Mouse (Mus musculus) midbrain, embryonic 11.5 days (tissue): ENCODE data around the gene Pafah1b3. TPM values are rescaled to one million over a fixed set of nuclear protein-coding genes. Genes with fewer than 3 reads are reported as not detected.

Experiments used
- ATAC-seq: fragments of 200-750 bp; cut with Nextera tagmentation; 2 replicates; pipeline ENCODE4 v1.8.0; 2017; ENCODE audit warnings: moderate TSS enrichment, moderate library complexity; ENCODE audit not compliant: low FRiP score
- DNase-seq: peaks from one replicate; pipeline ENCODE4 v3.0.0; 2015; ENCODE audit warnings: low spot score; ENCODE audit errors: missing footprints
- H3K27ac ChIP-seq: fragments of 300-500 bp; sonication (generic); 2 replicates; pipeline ENCODE4 v1.5.1; 2014; ENCODE audit warnings: low read depth, low read length
- H3K27me3 ChIP-seq: fragments of 300-500 bp; sonication (generic); 2 replicates; pipeline ENCODE4 v1.6.1; 2014; ENCODE audit warnings: mild to moderate bottlenecking, low read length, moderate library complexity, mixed read lengths; ENCODE audit not compliant: control insufficient read depth, insufficient read depth
- H3K36me3 ChIP-seq: fragments of 300-500 bp; sonication (generic); 2 replicates; pipeline ENCODE4 v1.6.1; 2014; ENCODE audit warnings: mild to moderate bottlenecking, low read length, moderate library complexity, mixed read lengths; ENCODE audit not compliant: control insufficient read depth, insufficient read depth
- H3K4me1 ChIP-seq: fragments of 300-500 bp; sonication (generic); 2 replicates; pipeline ENCODE4 v1.6.1; 2014; ENCODE audit warnings: low read length; ENCODE audit not compliant: control insufficient read depth, insufficient read depth
- H3K4me2 ChIP-seq: fragments of 300-500 bp; sonication (generic); 2 replicates; pipeline ENCODE4 v1.6.1; 2014; ENCODE audit warnings: mild to moderate bottlenecking, moderate library complexity
- H3K4me3 ChIP-seq: fragments of 300-500 bp; sonication (generic); 2 replicates; pipeline ENCODE4 v1.5.1; 2014; ENCODE audit warnings: low read depth, low read length
- H3K9ac ChIP-seq: fragments of 300-500 bp; sonication (generic); 2 replicates; pipeline ENCODE4 v1.6.1; 2014; ENCODE audit warnings: low read length
- H3K9me3 ChIP-seq: fragments of 300-500 bp; sonication (generic); 2 replicates; pipeline ENCODE4 v1.6.1; 2016; ENCODE audit warnings: low read length; ENCODE audit not compliant: control insufficient read depth
- WGBS: fragments of 180-500 bp; shearing (Covaris S2); extraction: QIAGEN DNeasy Blood & Tissue Kit; methylation state at CpG from one replicate; pipeline ENCODE4 v1.1.7; 2014; 5-methylcytosine and 5-hydroxymethylcytosine counted together
- polyA plus RNA-seq: library from polyadenylated mRNA; unstranded; fragments of >200 nt; fragmentation: Nextera tagmentation; extraction: Ambion mirVana; gene quantifications from 2 replicates; pipeline ENCODE4 v1.2.1, GENCODE M21; 2014

Gene Pafah1b3
- polyA plus RNA-seq, 1 experiment from 2014 or later, result 332 TPM

- no peaks in the 10 kb centered on the region for H3K9me3 ChIP-seq
- 92% methylated on average over 22 of the region's 22 CpGs for WGBS
- H3K27me3 ChIP-seq, result no peaks in the 10 kb centered on the region
- H3K4me3 ChIP-seq, result no peak overlapping the region
- H3K9ac ChIP-seq, result no peak overlapping the region
- H3K4me2 ChIP-seq, result no peak overlapping the region
- no peak overlapping the region for H3K27ac ChIP-seq
- ATAC-seq, result no peak
- peak; percentile 73 for DNase-seq
- peaks cover 18% of the 10 kb centered on the region for H3K4me1 ChIP-seq
- H3K36me3 ChIP-seq, result peaks cover 4% of the 10 kb centered on the region; the same call in 1 of the 2 replicates
Measured at GRCm38 (mm10) chr7:25273259-25274241, 24.2 kb downstream of the Pafah1b3 start.

- H3K27ac ChIP-seq, result no peak overlapping the region
- WGBS, result 87% methylated on average over 38 of the region's 38 CpGs
- H3K4me3 ChIP-seq, result no peak overlapping the region
- no peaks in the 10 kb centered on the region for H3K27me3 ChIP-seq
- H3K9ac ChIP-seq, result no peak overlapping the region
- peaks cover 4% of the 10 kb centered on the region; the same call in 1 of the 2 replicates for H3K36me3 ChIP-seq
- peaks cover 14% of the 10 kb centered on the region for H3K4me1 ChIP-seq
- ATAC-seq, result no peak
- H3K9me3 ChIP-seq, result no peaks in the 10 kb centered on the region
- H3K4me2 ChIP-seq, result no peak overlapping the region
- no peak for DNase-seq
Measured at GRCm38 (mm10) chr7:25272445-25273258, 25.1 kb downstream of the Pafah1b3 start.

- Histone ChIP-seq H3K4me3 (no peak overlapping the region), H3K27ac (no peak overlapping the region)
Measured at GRCm38 (mm10) chr7:25271651-25272444, 25.9 kb downstream of the Pafah1b3 start.

GRCm38 (mm10) chr7:25270652-25271633 is 26.8 kb downstream of the Pafah1b3 start:
- Histone ChIP-seq H3K36me3 (peaks cover 4% of the 10 kb centered on the region; the same call in 1 of the 2 replicates), H3K27me3 (no peaks in the 10 kb centered on the region), H3K9ac (no peak overlapping the region), H3K4me3 (no peak overlapping the region), H3K4me1 (peaks cover 16% of the 10 kb centered on the region), H3K9me3 (no peaks in the 10 kb centered on the region), H3K4me2 (no peak overlapping the region), H3K27ac (no peak overlapping the region)
- DNase-seq, result peak; percentile 64
- WGBS, result 88% methylated on average over 35 of the region's 35 CpGs
- no peak for ATAC-seq

More at GRCm38 (mm10) chr7:25271651-25272444, 25.9 kb downstream of the Pafah1b3 start:
- WGBS, result 87% methylated on average over 30 of the region's 30 CpGs
- Histone ChIP-seq H3K27me3 (no peaks in the 10 kb centered on the region), H3K36me3 (peaks cover 4% of the 10 kb centered on the region; the same call in 1 of the 2 replicates), H3K9ac (no peak overlapping the region), H3K9me3 (no peaks in the 10 kb centered on the region), H3K4me1 (peaks cover 13% of the 10 kb centered on the region), H3K4me2 (no peak overlapping the region)
- no peak for ATAC-seq
- peak; percentile 60 for DNase-seq

- Histone ChIP-seq H3K4me1 (peaks cover 16% of the 10 kb centered on the region), H3K9ac (peak overlapping the region; percentile 36; the same call in 1 of the 2 replicates), H3K36me3 (peaks cover 4% of the 10 kb centered on the region; the same call in 1 of the 2 replicates), H3K27ac (no peak overlapping the region), H3K9me3 (no peaks in the 10 kb centered on the region), H3K27me3 (no peaks in the 10 kb centered on the region), H3K4me2 (peak overlapping the region; percentile 79; the same call in 1 of the 2 replicates), H3K4me3 (no peak overlapping the region)
- ATAC-seq (no peak), DNase-seq (no peak)
- WGBS, result 83% methylated on average over 8 of the region's 8 CpGs
Measured at GRCm38 (mm10) chr7:25269545-25270271, 28.1 kb downstream of the Pafah1b3 start.

DNA sequence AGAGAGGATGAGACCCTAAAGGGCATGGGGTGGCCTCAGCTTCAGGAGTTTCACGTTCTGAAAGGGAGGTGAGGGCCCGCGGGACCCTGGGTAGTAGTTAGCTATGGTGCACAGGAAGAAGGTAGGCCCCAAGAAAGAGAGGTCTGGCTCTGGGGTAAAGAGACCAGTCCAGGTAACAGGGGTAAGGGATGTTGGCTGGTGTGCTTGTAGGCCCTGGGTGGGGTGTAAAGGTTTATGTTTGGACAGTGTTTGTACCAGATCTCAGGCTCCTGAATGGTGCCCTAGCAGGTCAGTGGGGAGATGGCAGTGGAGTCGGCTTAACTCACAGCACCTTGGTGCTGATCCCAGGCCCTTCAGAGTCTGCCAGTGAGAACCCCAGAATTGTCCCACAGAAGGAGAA is 28.8 kb downstream of the Pafah1b3 start:
- Histone ChIP-seq H3K4me3 (peak overlapping the region; percentile 55), H3K4me2 (peak overlapping the region; percentile 79), H3K4me1 (peaks cover 16% of the 10 kb centered on the region), H3K36me3 (peaks cover 4% of the 10 kb centered on the region; the same call in 1 of the 2 replicates), H3K9me3 (no peaks in the 10 kb centered on the region), H3K27me3 (no peaks in the 10 kb centered on the region), H3K27ac (no peak overlapping the region; the same call in 1 of the 2 replicates), H3K9ac (peak overlapping the region; percentile 62)
- ATAC-seq (no peak), DNase-seq (no peak)
- 51% methylated on average over 4 of the region's 4 CpGs for WGBS

DNA sequence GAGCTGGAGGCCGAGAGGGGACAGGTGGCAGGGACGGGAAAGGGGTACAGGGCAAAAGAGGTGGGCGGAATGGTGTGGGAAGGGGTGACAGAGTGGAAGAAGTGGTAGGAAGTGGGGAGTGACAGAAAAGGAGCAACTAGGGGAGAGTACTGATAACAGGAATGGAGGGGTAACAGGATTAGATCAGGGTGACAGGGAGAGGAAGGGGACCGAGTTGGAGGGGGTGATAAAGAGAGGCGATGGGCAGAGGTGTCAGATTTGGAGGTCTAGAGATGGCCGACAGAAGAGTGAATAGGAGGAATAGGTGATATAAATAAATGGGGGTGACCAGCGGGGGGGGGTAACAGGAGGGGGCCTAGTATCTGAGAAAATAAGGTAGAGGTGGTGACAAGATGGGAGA is 29.2 kb downstream of the Pafah1b3 start:
- ATAC-seq, result no peak

More for the DNA sequence above, 29.2 kb downstream of the Pafah1b3 start:
- no peaks in the 10 kb centered on the region for H3K9me3 ChIP-seq
- H3K9ac ChIP-seq, result peak overlapping the region; percentile 62
- no peaks in the 10 kb centered on the region for H3K27me3 ChIP-seq
- H3K36me3 ChIP-seq, result peaks cover 4% of the 10 kb centered on the region; the same call in 1 of the 2 replicates
- DNase-seq, result no peak
- peak overlapping the region; percentile 55 for H3K4me3 ChIP-seq
- H3K4me1 ChIP-seq, result peaks cover 17% of the 10 kb centered on the region
- peak overlapping the region; percentile 79 for H3K4me2 ChIP-seq
- 9% methylated on average over 7 of the region's 7 CpGs for WGBS
- peak overlapping the region; percentile 20; the same call in 1 of the 2 replicates for H3K27ac ChIP-seq
